Mouse (Mus musculus): ENCODE results near the gene 3300002I08Rik. TPM values are rescaled to one million over a fixed set of nuclear protein-coding genes. Genes with fewer than 3 reads are reported as not detected.
"Not testable (repeated sequence)": the region's sequence is repeated elsewhere in the genome, so short reads cannot be mapped to it uniquely, and the experiment has no call there.

The 3300002I08Rik gene
- 12.2 and 13.1 TPM in 2 replicates for polyA plus RNA-seq (2016; fragmentation: Nextera tagmentation; extraction: Ambion mirVana)

DNA sequence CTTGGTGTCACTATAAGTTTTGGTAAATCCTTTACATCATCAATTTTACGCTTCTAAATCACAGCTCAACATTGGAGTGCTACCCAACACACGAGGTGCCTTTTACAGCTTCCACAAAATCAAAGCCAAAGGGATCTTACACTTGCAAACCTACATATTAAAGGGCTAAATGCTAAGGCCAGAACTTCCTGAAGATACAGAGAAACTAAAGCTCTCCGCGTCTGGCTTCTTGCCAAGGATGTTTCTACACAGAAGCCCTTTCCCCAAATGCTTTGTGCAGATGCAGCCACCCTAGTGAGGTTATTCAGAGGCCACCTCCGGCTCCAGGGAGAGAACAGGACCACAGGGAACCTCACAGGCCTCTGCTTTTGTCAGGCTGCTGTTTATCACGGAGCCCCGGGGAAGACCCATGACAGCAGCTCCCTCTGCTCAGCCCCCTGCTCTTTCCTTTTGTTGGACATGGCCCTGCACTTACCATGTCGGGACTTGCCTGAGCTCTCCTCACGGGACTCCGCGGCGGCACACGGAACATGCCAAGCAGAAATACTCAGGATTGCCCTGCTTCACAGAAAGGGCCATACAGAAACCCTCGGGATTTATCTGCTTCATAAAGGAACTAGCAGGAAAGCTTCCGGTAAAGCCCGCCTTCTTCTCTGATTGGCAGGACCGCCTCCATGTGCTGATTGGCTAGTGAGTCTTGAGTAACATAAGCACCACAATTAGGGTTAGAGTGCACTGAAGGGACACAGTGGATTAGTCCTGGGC lies at the start of gene 3300002I08Rik:
Gene 3300002I08Rik, minus strand, starts transcription at position 653 of the 765 bp plus-strand sequence.
- Histone ChIP-seq H3K27ac (peak within 1 kb of the TSS; percentile 88), H3K4me3 (replicated peaks) (peak within 1 kb of the TSS; percentile 60), H3K4me2 (peak within 1 kb of the TSS; percentile 47), H3K9ac (peak within 1 kb of the TSS; percentile 73)
- H3K36me3 ChIP-seq (replicated peaks); H3K27me3 ChIP-seq; H3K4me1 ChIP-seq; H3K9me3 ChIP-seq: not testable (repeated sequence)
- peak; percentile 99 for ATAC-seq (ENCODE audit: low FRiP score)
- WGBS, result 6% methylated on average over 17 of the region's 17 CpGs

DNA sequence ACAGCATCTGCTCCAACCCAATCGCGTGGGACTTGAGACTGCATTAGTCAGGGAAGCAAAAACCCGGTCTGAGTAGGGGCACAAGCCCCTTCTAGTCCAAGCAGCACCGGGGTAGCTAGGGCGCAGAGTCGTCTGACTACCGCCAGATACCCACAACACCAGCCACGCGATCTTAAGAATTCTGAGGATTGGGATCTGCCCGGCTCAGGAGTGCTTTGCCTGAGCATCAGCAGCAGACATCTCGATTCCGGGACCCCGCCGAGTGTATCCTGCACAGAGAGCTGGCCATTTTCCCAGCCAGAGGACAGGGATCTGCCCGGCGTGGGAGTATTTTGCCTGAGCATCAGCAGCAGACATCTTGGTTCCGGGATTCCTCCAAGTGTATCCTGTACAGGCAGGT lies 49.6 kb upstream of the 3300002I08Rik start:
- peaks cover 21% of the 10 kb centered on the region for H3K9me3 ChIP-seq
- 84% methylated on average over 17 of the region's 17 CpGs for WGBS

DNA sequence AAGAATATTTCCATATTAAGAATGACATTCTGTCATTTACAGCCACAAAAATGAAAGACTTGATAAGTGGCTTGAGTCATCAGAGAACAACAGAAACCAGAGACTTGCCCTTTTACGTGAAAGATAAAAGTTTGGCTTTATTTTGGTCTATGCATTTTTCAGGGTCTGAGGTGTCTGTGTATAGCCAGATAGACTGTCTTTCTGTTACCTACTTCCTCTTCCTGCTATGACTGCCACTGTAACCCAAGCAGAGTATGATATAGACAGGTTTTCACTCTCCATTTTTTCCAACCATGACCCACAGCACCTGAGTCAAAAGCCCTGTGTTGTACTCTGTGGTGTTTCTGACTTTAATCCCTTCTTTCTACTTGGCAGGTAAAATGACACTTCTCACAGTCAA lies 27.6 kb upstream of the 3300002I08Rik start:
- WGBS, result 85% methylated on average over 1 of the region's 1 CpGs
- H3K27ac ChIP-seq, result no peak overlapping the region

More for the DNA sequence above, 49.6 kb upstream of the 3300002I08Rik start:
- H3K9ac ChIP-seq; H3K27me3 ChIP-seq; H3K27ac ChIP-seq; H3K4me1 ChIP-seq; H3K4me3 ChIP-seq (replicated peaks); H3K4me2 ChIP-seq; ATAC-seq (ENCODE audit: low FRiP score): not testable (repeated sequence)
- H3K36me3 ChIP-seq (replicated peaks), result peaks cover 16% of the 10 kb centered on the region

DNA sequence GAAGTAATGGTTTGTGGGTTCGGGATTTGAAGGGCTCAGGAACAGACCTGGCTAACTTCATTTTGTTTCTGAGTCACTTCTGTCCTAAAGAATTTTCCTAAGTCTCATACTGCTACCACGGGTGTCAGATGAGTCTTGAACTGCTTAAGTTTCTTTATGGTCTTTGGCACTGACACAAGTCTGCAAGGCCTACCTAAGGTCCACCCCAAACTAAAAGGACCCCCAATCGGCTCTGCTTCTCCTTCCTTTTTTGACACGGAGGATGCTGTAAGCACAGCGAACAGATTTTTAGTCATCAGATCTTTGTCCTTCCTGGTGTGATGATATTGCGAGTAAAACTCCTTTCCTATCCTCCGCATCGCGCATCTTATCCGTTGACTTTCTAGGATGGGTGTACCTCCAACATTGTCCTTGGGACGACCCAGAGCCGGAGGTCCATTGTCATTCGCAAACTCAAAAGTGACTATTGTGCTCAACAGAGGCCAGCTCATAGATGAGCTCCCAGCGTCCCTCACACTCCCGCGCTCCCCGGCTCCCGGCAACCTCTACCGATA lies 23.1 kb upstream of the 3300002I08Rik start:
- H3K27me3 ChIP-seq; ATAC-seq (ENCODE audit: low FRiP score); H3K4me1 ChIP-seq; H3K4me2 ChIP-seq; H3K36me3 ChIP-seq (replicated peaks); H3K9ac ChIP-seq; H3K4me3 ChIP-seq (replicated peaks); H3K27ac ChIP-seq: not testable (repeated sequence)
- 96% methylated on average over 19 of the region's 19 CpGs for WGBS
- peaks cover 13% of the 10 kb centered on the region; the same call in 1 of the 2 replicates for H3K9me3 ChIP-seq

More for the DNA sequence above, 27.6 kb upstream of the 3300002I08Rik start:
- Histone ChIP-seq H3K36me3 (replicated peaks) (no peaks in the 10 kb centered on the region), H3K9ac (no peak overlapping the region), H3K4me3 (replicated peaks) (no peak overlapping the region), H3K4me2 (no peak overlapping the region), H3K27me3 (no peaks in the 10 kb centered on the region), H3K4me1 (no peaks in the 10 kb centered on the region), H3K9me3 (0 out of 2 replicates have a peak, but pooled peaks cover 12% of the 10 kb centered on the region)
- no peak for ATAC-seq (ENCODE audit: low FRiP score)

DNA sequence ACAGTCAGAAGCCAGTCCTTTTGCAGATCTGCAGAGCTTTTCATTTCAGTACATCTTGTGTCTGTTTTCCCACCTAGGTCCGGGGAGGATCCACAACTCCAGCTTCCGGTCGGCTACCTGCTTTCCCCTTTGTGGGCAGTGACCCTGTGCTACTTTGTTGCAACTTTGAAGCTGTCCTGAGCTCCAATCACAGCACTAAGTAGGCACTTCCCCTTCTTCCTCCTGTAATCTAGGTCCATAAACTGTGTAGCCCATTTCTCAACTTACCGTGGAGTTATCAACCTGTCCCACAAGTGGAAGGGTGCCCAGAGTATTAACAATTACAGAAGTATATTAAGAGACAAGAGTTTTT lies 289 bp upstream of the 3300002I08Rik start:
- no peaks in the 10 kb centered on the region for H3K36me3 ChIP-seq (replicated peaks)
- peak overlapping the region; percentile 73; the same call in 1 of the 2 replicates for H3K9ac ChIP-seq
- no peaks in the 10 kb centered on the region for H3K27me3 ChIP-seq
- H3K4me3 ChIP-seq (replicated peaks), result peak overlapping the region; percentile 60
- H3K27ac ChIP-seq, result peak overlapping the region; percentile 36; the same call in 1 of the 2 replicates
- peaks cover 2% of the 10 kb centered on the region; the same call in 1 of the 2 replicates for H3K4me1 ChIP-seq
- peak overlapping the region; percentile 47 for H3K4me2 ChIP-seq
- H3K9me3 ChIP-seq, result no peaks in the 10 kb centered on the region
- whole genome bisulfite sequencing, result 17% methylated on average over 4 of the region's 4 CpGs
- ATAC-seq (ENCODE audit: low FRiP score), result no peak

DNA sequence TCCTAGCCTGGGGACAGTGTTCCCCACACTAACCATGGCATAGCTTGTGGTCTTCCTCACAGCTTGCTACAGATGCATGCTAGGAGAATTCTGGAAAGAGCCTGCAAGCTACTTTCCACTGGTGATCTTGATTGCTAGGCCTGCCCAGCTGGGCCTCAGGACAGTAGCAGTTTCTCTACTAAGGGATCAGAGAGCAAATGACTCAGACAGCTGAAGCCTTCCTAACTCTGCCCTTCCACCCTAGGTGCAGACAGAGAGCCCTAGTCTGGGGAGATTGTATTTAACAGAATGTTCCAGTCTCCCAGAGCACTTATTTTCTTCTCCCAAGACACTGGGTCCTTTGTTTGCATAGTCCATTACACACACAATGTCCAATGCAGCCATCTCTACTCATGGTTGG lies 5.4 kb downstream of the 3300002I08Rik start:
- H3K9ac ChIP-seq; H3K36me3 ChIP-seq (replicated peaks); ATAC-seq (ENCODE audit: low FRiP score); H3K27ac ChIP-seq; H3K27me3 ChIP-seq; H3K4me1 ChIP-seq; H3K4me2 ChIP-seq; H3K4me3 ChIP-seq (replicated peaks); H3K9me3 ChIP-seq: not testable (repeated sequence)

DNA sequence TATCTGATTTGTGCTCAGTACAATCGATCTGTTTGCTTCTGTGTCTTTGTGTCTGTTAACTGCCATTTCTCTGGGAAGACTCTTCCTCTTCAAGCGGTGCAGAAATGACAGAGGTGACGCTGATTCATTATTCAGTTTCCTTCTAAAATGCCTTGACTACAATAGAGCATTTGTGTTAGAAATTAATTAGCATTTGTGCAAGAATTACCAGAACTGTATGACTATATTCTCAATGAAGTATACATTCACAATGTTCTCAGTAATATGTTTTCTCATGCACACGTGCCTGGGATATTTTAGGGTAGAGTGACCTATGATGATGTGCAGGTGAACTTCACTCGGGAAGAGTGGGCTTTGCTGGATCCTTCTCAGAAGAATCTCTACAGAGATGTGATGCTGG lies 39.2 kb downstream of the 3300002I08Rik start, which contains the start of gene Gm10130:
Gene Gm10130, plus strand, starts transcription at position 301 of the 400 bp plus-strand sequence.
- H3K4me2 ChIP-seq, result no peak within 1 kb of the TSS
- H3K36me3 ChIP-seq (replicated peaks), result peaks cover 33% of the 10 kb centered on the region
- no peak within 1 kb of the TSS for H3K4me3 ChIP-seq (replicated peaks)
- no peak within 1 kb of the TSS for H3K27ac ChIP-seq
- no peaks in the 10 kb centered on the region for H3K27me3 ChIP-seq
- no peak within 1 kb of the TSS for H3K9ac ChIP-seq
- no peak for ATAC-seq (ENCODE audit: low FRiP score)
- WGBS, result 91% methylated on average over 5 of the region's 5 CpGs
- H3K9me3 ChIP-seq, result peaks cover 27% of the 10 kb centered on the region
- no peaks in the 10 kb centered on the region for H3K4me1 ChIP-seq

DNA sequence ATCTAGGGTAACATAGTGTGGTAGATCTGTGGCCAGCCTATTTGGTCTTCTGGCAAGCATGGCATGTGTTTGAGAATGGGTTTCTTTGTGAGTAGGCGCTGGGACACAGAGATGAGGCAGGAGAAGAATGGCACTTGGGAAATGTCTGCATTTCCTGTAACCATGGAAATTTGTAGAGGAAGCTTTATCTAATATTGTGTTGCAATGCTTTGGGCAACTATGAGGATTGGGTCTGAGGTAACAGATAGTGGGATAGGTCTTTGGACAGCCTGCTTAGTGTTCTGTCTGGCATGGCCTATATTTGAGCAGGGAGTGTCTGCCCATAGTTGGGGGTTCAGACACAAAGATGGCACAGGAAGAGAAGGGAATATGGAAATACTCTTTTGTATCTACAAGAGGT lies 43.6 kb downstream of the 3300002I08Rik start:
- peaks cover 35% of the 10 kb centered on the region for H3K9me3 ChIP-seq
- 100% methylated on average over 1 of the region's 1 CpGs for WGBS

DNA sequence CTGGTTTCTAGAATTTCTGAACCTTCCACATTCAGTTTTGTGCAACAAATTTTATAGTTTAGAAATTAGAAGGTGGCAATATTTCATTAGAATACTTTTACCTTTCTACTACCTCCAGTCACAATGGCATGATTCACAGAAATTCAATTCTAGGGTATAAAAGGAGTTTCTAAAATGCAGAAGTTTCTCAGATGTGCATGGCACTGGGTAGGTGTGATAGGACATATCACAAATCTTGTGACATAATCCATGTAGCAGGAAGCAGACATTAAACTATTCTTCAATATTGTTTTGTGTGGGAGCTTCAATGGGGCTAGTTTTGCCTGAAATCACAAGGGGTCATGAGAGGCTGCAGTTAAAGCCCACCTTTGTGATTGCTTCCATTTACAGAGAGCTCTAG lies 46.4 kb downstream of the 3300002I08Rik start:
- H3K36me3 ChIP-seq (replicated peaks), result peaks cover 16% of the 10 kb centered on the region
- H3K27me3 ChIP-seq, result no peaks in the 10 kb centered on the region
- ATAC-seq (ENCODE audit: low FRiP score), result no peak
- no peak overlapping the region for H3K9ac ChIP-seq
- H3K4me2 ChIP-seq, result no peak overlapping the region
- peaks cover 30% of the 10 kb centered on the region for H3K9me3 ChIP-seq
- no peaks in the 10 kb centered on the region for H3K4me1 ChIP-seq
- no peak overlapping the region for H3K4me3 ChIP-seq (replicated peaks)
- H3K27ac ChIP-seq, result no peak overlapping the region

More for the DNA sequence above, 43.6 kb downstream of the 3300002I08Rik start:
- H3K4me2 ChIP-seq, result no peak overlapping the region
- no peaks in the 10 kb centered on the region for H3K27me3 ChIP-seq
- no peaks in the 10 kb centered on the region for H3K4me1 ChIP-seq
- ATAC-seq (ENCODE audit: low FRiP score), result no peak
- H3K36me3 ChIP-seq (replicated peaks), result peaks cover 22% of the 10 kb centered on the region
- H3K9ac ChIP-seq, result no peak overlapping the region
- no peak overlapping the region for H3K4me3 ChIP-seq (replicated peaks)
- H3K27ac ChIP-seq, result no peak overlapping the region

DNA sequence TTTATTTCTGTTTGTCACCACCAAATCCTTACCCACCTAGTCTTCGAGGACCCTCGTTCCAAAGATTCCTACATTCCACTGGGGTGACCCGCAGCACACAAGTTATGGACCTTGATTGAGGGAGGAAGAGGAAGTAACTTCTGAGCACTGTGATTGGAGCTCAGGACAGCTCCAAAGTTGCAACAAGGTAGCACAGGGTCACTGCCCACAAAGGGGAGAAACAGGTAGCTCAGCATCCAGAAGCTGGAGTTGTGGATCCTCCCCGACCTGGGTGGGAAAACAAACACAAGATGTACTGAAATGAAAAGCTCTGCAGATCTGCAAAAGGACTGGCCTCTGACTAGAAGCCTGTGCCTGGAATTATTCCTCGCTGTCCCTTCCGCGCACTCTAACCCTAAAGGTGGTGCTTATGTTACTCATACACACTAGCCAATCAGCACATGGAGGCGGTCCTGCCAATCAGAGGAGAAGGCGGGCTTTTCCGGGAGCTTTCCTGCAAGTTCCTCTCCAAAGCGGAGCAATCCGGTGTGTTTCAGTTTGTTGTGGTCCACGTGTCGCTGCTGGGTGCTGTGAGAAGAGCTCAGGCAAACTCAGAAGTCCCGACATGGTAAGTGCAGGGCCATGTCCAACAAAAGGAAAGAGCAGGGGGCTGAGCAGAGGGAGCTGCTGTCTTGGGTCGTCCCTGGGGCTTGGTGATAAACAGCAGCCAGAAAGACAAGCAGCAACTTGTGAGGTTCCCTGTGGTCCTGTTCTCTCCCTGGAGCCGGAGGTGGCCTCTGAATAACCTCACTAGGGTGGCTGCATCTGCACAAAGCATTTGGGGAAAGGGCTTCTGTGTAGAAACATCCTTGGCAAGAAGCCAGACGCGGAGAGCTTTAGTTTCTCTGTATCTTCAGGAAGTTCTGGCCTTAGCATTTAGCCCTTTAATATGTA lies 51.3 kb downstream of the 3300002I08Rik start:
- not testable (repeated sequence) for H3K27me3 ChIP-seq; H3K9me3 ChIP-seq; H3K27ac ChIP-seq; H3K4me1 ChIP-seq; H3K36me3 ChIP-seq (replicated peaks)
- 15% methylated on average over 19 of the region's 19 CpGs for WGBS
- Histone ChIP-seq H3K4me3 (replicated peaks) (peak overlapping the region; percentile 50), H3K4me2 (peak overlapping the region; percentile 54), H3K9ac (peak overlapping the region; percentile 56)
- peak; percentile 98 for ATAC-seq (ENCODE audit: low FRiP score)

DNA sequence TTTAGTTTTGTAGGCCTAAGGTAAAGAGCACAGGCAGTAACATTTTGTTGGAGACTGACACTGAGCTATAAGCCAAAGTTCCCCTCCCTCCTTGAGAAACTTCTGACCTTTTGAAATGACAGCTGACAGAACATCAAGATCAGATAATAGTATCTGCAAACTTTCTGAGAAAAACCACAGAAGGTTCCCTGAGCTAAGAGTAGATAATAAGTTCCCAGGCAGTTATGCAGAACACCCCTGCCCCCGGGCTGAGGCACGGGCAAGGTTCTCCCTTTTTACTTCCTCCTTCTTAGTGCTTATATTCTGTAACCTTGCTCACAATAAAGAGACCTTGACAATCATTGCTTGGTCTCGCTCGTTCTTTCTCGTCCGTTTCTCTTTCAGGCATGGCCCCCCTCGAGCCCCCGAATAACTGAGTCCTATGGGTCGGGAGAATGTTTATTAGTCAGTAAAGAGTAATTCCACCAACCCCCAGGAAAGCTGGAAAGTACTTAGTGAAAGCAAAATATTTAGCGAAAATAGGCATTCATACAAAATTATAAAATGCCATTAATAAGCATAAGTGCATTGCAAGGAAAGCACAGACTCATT lies 55.3 kb downstream of the 3300002I08Rik start:
- Histone ChIP-seq H3K36me3 (replicated peaks) (no peaks in the 10 kb centered on the region), H3K4me1 (no peaks in the 10 kb centered on the region), H3K27me3 (no peaks in the 10 kb centered on the region), H3K9me3 (no peaks in the 10 kb centered on the region), H3K27ac (no peak overlapping the region), H3K9ac (no peak overlapping the region), H3K4me3 (replicated peaks) (no peak overlapping the region), H3K4me2 (no peak overlapping the region)
- ATAC-seq (ENCODE audit: low FRiP score), result no peak
- WGBS, result 87% methylated on average over 10 of the region's 10 CpGs

DNA sequence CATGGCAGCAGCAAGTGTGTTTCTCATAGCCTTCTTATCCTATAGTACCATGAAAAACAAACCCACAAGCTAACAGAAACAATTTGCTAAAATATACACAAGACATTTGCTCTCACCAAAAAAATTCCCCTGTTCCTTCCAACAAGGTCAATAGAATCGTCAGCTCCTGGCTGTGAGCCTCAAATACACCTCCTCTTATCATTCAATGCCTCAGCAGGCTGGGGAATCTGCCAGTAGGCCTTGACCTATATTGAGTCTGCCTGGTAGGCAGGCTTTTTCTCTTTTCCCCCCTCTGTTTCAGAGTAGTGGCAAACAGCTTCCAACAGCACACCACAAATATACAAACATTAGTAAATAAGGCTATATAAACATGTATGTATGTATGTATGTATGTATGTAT lies 63.5 kb downstream of the 3300002I08Rik start:
- no peaks in the 10 kb centered on the region for H3K27me3 ChIP-seq
- H3K9ac ChIP-seq, result no peak overlapping the region
- no peaks in the 10 kb centered on the region for H3K4me1 ChIP-seq
- no peaks in the 10 kb centered on the region for H3K9me3 ChIP-seq
- no peak overlapping the region for H3K27ac ChIP-seq
- H3K36me3 ChIP-seq (replicated peaks), result no peaks in the 10 kb centered on the region
- no peak overlapping the region for H3K4me3 ChIP-seq (replicated peaks)
- no peak overlapping the region for H3K4me2 ChIP-seq
- ATAC-seq (ENCODE audit: low FRiP score), result no peak
- WGBS, result 43% methylated on average over 1 of the region's 1 CpGs

Measured in forebrain, embryonic 12.5 days (tissue).